Mouse (Mus musculus): ENCODE measurements at regions not wholly inside any gene's neighbourhood (a gene's known extent, or its start where the extent isn't known, plus 50 kb on each side); places are given as distances from the start of the nearest gene placed in this dataset.

DNA sequence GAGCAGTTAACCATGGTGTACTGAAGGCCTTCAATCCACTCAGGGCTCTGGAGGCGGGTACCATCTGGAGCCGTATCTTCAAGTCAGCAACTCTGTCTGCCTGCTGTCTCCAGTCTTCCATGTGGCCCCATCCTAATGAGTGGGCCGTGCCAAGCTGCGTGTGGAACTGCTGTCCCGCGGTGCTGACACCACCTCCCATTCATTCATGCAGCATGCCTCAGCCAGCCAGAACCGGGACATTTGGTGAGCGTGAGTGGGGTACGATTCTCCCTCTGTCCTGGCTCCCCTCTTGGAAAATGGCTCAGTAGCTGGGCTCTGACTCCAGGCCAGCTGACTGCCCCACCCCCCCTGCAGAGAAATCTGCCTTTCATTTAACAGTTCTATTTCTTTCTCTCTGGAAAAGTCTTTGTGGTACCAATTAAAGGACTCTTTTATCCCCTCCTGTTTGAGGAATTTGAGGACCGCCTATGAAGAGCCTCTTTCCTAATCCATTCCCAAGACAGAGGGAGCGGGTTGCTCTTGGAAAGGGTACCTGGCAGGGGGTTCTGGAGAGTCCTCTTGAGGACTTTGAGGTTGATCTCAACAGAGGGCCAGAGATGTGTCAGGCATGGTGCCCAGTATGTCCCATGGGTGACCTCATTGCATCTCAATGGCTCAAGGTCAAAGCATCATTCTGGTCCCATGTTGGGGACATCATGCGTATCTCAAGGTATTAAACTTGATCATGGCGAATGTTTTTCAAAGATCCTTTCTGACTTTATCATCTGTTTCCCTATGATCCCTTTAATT is 55.5 kb upstream of the Brd7 start:
- peak; percentile 26 for DNase-seq (ENCODE audit: low read depth, low spot score)

DNA sequence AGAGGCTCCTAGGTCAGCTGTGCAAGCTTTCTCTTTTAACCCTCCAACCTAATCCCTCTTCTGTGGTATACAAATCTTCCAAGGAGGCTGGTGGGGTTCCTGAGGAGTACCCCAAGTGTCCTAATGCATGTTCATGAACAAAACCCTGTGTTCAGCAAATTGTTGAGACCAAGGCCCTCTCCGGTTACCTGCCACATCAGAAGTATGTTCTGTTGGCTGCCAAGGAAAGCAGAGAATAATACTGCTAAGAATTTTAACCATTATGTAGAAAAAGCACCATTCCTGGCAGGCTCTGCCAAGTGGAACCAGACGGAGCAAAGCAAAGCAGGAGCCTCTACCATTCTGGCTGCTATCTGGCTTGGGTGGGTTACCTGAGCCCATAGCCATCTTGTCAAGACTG is 61.3 kb upstream of the Brd7 start:
- no peak for DNase-seq (ENCODE audit: low read depth, low spot score)

DNA sequence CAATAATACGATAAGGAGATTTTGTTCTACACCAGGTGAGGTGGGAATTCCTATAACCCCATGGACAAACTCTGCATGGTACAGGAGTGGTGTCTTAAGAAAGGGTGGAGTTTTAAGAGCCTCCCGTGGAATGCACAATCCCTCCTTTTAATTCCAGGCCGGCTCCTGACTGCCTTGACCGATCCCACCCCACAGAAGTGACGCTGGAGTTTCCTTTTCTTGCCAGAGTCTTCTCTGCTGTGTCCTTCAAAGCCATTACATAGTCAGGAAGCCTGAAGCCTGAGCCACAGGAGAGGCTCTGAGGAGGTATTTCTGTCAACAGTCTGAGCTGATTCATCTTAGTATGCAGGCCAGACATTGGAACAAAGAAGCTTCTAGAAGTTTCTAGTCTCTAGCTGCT is 66.6 kb upstream of the Brd7 start:
- no peak for DNase-seq (ENCODE audit: low read depth, low spot score)

DNA sequence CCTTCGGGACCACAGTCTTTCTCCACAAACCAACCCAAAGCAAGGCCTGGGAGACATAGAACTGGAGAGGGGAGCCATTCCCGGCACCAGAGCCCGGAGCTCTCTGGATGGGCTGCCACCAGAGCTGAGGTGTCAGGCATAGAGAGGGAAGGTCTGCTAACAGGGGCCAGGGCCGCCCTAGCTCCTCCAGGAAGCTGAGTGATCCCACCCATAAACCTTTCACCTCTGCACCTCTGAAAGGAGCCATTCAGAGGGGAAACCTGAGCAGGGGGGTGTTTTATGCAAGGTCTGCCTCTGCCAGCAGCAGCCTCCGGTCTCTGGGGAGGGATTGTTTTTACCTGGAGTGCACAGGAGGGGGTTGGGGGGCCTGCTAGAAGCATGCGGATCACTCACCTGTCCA is 69.4 kb upstream of the Brd7 start:
- DNase-seq (ENCODE audit: low read depth, low spot score) = no peak

DNA sequence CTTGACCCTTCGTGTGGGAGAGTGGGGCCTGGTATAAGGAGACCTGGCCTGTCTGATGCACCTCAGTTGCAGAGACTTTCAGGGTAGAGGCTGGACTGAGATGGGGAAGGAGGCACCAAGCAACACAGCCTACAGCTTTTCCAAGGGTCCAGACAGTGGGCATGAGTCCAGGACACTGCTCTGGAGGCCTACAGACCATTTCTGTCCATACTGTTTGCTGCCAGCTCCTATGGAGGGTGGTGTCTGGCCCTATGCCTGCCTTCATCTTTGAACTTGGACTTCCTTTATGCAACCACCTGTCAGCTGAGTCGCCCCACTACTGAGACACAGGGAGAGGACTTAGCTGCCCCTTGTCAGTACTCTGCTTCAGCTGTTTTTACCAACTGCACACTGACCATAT is 73.7 kb upstream of the Brd7 start:
- no peak for DNase-seq (ENCODE audit: low read depth, low spot score)

DNA sequence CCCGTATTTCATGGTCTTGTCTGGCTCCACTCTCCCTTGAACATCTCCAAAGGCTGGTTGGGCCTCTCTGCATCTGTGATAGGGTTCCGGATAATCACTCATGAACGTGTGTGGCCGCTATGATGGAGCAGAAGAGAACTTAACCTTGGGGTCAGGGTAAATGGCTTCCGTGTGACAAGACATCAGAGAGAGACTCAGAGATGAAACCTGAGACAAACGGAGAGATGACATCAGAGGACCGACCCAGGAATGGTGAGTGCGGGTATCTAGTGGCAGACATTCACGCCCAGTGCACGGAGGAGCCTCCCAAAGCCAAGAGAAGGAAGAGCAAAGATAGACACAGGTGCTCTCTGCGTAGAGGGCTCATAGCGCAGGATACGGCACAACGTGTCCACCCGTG is 78.2 kb upstream of the Brd7 start:
- DNase-seq (ENCODE audit: low read depth, low spot score) = no peak

DNA sequence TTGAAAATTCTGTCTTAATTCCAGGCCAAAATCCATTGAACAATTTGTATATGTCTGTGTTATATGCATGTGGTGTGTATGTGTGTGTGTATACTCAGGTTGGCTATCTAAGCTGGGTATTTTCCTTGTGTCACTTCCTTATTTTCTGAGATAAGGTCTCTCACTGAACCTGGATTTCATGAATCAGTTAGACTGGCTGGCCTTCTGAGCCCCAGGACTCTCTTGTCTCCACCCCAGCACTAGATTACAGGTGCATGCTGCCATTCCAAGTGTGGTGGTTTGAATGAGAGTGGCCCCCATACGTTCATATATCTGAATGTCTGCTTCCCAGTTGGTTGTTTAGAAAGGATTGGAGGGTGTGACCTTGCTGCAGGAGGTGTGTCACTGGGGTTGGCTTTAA is 77.8 kb upstream of the Nkd1 start:
- no peak for DNase-seq (ENCODE audit: low read depth, low spot score)

DNA sequence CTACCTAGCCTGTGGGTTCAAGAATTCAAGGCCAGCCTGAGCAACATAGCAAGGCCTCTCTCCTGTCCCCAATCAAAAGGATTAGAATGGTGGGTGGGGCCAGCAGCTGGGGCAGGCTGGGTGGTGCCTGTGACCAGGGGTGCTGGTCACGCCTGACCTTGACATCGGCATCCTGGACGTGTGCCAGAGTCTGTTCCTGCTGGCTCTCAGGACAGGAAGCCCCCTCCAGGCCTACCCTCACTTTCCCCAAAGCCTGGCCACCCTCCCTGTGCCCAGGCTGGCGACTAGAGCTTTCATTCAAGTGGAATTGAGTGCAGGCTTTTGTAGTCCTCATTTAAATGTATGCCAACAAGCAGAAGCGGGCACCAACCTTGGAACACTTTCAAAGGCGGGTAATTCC is 73.7 kb upstream of the Nkd1 start:
- peak; percentile 37 for DNase-seq (ENCODE audit: low read depth, low spot score)

DNA sequence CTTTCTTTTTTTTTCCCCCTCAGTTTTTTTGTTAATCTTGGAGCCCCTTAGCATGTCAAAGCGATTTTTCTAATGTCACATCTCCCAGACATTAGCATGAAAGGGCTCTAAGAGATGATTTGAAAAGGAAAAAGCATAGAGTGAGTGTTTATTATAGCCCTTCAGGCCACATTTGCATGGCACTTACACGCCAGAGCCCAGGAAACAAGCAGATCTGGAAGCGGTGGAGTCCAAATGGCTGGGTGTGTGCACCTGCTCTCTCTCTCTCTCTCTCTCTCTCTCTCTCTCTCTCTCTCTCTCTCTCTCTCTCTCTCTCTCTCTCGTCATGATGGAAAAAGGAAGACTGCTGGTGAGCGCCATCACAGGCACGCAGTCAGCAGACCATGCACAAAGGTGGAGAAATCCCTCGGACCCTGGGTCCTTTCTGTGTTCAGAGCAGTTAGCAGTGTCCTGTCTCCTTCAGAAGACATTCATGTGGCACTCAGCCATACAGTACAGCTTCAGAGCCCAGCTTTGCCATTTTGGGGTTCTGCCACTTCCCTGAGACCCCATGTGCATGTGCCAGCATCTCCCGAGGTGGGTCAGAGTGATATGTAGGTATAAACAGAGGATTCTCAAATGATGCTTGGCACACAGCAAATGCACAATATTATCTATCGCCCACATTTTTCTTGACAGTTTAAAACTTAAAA is 73.2 kb upstream of the Nkd1 start:
- peak; percentile 10 for DNase-seq (ENCODE audit: low read depth, low spot score)

DNA sequence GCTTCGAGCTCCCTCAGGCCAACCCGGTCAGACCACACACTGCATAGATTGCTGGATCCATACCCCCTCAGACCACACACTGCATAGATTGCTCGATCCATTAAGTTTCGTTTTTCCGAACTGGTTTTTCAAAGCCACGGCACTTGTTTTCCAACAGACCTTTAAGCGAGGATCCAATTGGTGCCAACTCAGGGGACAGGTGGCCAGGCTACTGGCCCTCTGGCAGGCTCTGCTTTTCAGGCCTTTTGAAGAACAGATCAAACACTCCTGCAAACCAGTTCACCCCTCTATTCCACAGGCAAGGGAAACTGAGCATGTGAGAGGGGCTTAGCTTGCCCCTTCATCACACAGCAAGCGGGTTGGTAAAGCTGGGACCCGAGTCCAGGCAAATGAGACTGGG is 72.2 kb upstream of the Nkd1 start:
- no peak for DNase-seq (ENCODE audit: low read depth, low spot score)

DNA sequence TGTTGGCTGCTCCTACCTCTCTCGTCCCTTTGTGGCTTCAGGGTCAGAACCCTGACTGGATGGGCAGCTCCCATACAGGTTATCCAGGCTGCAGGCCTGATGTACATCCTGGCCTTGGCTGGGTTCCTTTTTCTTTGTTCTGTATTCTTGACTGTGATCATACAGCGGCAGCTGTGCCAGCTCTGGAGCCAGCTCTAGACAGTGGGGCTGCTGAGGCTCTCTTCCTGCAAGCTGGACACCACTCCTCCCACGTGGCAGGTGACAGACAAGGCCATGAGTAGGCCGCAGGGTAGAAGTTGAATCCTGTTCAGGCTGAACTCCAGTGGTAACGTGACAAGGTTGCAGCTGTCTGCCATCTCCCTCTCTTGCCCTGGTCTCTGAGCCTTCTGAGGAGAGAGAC is 71.6 kb upstream of the Nkd1 start:
- DNase-seq (ENCODE audit: low read depth, low spot score) = no peak

DNA sequence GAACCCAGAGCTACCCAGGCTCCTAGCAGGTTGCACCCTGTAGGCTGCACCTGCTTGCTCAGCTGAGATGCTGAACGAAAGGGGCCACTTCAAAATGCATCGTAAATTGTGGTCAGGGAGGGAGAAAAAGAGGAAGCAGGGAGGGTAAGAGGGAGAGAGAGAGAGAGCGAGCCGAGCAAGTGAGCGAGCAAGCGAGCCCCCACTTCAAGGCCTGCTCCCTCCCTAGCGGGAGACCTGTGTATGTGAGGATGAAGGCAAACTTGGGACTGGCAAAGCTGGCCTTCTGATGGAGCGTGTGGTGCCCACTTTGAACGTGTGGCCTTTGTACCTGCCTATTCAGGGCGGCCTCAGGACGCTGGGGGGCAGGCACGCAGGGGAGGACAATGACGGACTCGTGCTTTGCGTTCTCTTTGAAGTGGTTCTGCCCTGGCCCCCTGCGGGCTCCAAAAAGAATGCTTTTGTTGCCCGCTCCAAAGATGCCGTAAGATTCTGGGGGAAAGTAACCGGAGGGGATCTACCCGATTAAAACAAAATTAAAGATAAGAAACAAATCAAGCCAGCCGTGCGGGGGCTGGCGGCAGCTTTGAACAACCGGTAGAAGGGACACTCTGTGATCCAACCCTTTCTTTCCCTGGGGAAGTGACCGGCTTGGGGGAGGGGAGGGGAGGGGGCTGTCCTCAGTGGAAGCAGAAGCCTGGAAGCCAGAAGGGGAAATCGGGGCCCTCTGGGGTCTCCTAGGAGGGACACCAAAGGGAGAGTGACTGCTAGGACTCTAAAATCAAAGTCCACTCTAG is 70.1 kb upstream of the Nkd1 start:
- no peak for DNase-seq (ENCODE audit: low read depth, low spot score)

DNA sequence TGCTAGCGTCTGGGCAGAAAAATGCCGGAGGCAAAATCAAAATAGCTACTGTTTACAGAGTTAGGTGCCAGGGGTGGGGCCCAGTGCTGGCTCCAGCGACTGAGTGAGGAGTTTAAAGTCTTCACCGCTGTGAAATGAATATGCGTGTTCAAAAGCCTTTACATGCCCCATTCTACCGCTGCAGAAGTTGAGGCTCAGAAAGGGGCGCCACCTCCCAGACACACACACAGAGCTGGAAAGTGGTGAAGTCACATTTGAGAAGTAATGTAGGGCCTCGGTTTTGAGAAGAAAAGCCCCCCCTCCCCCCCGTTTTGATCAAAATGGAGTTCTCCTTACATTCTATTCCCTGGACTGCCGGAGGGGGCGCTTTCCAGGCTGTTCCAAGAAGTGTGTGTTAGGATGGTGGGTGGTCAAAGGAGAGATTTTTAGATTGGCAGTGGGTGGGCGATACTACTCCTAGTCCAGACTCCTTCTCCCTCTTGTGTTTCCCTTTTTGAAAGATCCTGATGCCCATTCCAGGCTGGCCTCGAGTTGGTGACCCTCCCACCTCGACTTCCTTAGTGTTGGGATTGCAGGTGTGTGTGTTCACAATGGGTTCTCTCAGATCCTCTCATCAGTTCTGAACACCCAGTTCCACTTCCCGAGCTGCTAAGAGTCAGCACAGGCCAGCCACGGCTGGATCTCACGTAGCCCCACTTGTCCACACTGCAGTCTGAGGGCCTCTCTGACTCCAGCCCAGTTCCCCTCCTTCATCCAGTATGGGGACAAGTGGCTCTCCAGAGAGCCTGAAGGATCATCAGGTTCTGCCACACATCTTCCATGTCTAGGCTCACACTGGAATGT is 69.3 kb upstream of the Nkd1 start:
- DNase-seq (ENCODE audit: low read depth, low spot score) = no peak

DNA sequence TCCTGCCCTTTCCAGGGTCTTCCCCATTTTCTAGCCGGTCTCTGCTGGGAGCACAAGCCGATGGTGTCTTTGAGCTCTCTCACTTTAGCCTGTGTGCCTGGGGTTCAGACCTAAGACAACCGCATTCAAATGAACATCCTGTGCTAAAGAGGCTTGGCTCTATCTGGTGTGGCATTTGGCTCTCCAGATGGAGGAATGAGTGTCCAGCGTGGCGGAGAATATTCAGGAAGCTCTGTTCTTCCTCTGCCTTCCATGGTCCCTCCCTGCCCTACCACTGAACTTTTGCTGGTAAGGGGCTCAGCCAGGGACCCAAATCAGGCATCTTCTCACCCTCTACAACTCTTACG is 68.7 kb upstream of the Nkd1 start:
- no peak for DNase-seq (ENCODE audit: low read depth, low spot score)

DNA sequence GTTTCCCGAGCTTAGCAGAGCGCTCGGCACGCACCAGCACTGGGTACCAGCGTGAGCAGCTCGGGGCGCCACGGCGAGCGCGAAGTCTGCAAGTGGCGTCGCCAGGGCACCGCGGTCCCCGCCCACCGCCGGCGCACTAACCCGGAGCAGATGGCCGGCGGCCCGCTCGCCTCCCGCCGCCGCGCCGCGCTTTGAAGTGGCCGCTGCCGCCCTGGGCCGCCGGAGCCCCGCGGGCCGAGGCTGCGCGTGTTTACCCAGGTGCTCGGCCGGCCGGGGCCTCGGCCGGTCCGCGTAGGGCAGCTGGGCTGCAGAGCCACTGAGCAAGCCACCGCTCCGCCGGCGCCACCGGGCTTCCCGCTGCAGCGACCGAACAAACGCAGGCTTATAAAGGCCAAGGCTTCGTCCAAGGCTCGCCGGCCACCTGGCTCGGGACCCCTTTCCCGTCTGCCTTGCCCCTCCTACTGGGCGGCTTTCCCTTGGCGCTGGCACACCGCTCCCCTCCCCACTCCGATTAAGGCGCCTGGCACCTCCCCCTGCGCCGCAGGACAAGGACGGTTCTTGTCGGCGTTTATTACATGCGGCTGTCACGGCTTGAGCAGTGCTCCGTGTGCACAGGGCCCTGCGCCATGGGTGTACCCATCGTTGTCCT is 67.0 kb upstream of the Nkd1 start:
- peak; percentile 28 for DNase-seq (ENCODE audit: low read depth, low spot score)

DNA sequence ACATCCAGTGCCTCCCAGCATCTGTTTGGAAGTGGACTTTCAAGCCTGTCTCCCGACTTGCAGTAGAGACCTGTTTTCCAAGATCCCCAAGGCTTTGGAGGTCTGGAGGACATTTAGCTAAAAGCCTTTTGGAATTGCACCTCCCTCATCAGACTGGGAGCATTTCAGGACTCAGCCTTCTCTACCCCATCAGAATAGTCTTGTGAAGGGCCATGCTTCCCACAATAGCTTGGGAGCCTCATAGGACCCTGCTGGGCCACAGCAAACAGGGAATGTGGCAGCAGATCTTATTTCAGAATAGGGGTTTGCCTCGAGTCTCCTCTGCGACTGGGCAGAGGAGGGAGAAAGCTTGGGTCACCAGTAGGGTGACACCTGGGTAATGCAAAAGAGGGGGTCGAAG is 66.2 kb upstream of the Nkd1 start:
- no peak for DNase-seq (ENCODE audit: low read depth, low spot score)

DNA sequence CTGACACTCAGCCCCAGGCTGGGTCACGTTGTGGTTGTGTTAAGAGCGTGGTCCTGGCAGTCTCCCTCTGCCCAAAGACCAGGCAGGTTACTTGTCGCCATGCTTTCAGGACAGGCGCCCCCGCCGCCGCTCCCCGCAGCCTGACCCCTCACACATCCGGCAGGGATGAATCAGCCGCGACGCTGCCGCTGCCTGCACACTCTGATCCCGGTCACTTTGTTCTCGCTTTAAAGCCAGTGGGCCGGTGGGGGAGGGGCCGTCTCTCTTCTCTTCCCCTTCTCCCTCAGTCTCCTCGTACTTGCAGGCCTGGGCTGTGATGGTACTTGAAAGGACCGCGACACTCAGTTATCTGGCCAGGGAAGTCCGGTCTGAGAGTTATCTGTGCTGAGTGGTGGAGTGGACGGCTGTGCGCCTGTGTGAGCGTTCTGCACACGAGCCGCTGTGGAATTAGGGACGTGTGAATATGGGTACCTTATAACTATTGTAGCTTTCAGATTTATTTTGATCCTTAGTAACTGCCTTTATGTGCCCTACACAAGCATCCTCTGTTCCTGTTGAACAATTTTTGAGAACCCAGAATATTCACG is 65.6 kb upstream of the Nkd1 start:
- no peak for DNase-seq (ENCODE audit: low read depth, low spot score)

DNA sequence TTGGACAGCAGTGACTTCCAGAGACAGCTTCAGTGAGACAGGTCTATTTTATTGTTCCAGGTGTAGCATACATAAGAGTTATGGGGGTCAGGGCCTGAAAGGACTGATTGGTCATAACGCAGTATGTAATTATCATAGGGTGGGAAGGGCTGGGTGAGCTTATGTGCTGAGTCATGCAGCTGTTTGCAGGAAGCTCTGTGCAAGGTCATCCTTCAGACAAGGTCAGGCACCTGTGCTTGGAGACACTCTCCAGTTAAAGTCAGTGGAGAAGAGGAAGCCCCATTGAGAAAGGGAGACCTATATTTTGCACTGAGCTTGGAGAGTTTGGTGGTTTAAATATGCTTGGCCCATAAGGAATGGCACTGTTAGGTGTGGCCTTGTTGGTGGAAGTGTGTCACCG is 62.0 kb upstream of the Nkd1 start:
- DNase-seq (ENCODE audit: low read depth, low spot score) = no peak

DNA sequence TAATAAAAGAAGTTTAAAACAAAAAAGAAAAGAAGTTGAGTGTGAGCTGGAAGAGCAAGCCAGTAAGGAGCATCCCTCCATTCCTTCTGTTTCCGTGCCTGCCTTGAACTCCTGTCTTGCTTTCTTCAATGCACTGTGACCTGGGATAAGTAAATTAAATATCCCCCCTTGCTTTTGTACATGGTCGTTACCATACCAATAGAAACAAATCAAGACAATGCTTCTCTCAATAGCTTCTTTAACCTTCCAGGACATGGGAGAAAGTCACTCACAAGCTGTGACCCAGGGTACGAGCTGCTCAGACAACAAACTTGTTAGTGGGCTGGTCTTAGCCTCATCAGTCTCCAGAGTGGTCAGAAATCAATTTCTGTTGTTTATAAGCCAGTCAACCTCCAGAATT is 53.4 kb upstream of the Nkd1 start:
- no peak for DNase-seq (ENCODE audit: low read depth, low spot score)

DNA sequence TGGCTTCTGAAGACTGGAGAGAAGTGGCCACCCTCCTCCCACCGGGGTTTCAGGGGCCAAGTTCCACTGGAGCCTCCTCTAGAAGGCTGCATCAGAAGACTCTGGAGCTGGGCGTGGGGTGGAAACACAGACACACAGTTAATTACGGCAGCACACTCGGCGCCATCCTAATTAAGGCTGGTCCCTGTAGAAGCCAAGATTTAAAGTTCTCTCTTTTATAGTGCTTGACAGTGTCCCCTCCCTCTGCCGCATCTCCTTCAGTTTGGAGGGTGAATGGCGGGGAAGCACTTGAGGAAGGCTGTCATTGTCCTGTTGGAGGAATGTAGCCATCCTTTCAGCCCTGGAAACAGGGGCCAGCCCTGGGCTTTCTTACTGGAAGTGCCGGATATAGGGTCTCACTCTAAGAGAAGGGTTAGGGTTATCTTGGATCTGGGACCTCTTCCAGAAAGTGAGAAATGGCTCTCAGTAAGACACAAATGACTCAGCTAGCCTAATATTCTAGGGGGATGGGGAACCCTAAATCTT is 50.2 kb upstream of the Nkd1 start:
- no peak for DNase-seq (ENCODE audit: low read depth, low spot score)
